Mouse (Mus musculus) kidney, adult 2 months (tissue): ENCODE results near the gene Il1rapl1. TPM values are rescaled to one million over a fixed set of nuclear protein-coding genes. Genes with fewer than 3 reads are reported as not detected.
"Not testable (repeated sequence)": the region's sequence is repeated elsewhere in the genome, so short reads cannot be mapped to it uniquely, and the experiment has no call there.

Source experiments
- DNase-seq: peaks from one replicate; pipeline ENCODE4 v3.0.0; 2021
- H3K27ac ChIP-seq: fragments of 200-500 bp; 2 replicates; pipeline ENCODE4 v1.5.1; 2012; ENCODE audit warnings: low read depth, low read length, control low read depth, inconsistent platforms; ENCODE audit not compliant: insufficient read depth
- H3K27me3 ChIP-seq: fragments of 200-500 bp; replicated peaks from 2 replicates; pipeline ENCODE4 v1.6.1; 2012; ENCODE audit warnings: mild to moderate bottlenecking, moderate library complexity, low read length, inconsistent platforms; ENCODE audit not compliant: control insufficient read depth, insufficient read depth
- H3K36me3 ChIP-seq: fragments of 200-500 bp; 2 replicates; pipeline ENCODE4 v1.6.1; 2012; ENCODE audit warnings: mild to moderate bottlenecking, moderate library complexity, low read length, inconsistent platforms; ENCODE audit not compliant: control insufficient read depth, insufficient read depth
- H3K4me1 ChIP-seq: fragments of 200-500 bp; 2 replicates; pipeline ENCODE4 v1.6.1; 2011; ENCODE audit warnings: low read length; ENCODE audit not compliant: control insufficient read depth, insufficient read depth
- H3K4me3 ChIP-seq: fragments of 200-500 bp; 2 replicates; pipeline ENCODE4 v1.5.1; 2011; ENCODE audit warnings: mild to moderate bottlenecking, low read depth, low read length, control low read depth; ENCODE audit not compliant: insufficient read depth
- CTCF ChIP-seq: fragments of 200-500 bp; conservative IDR thresholded peaks from 2 replicates; pipeline ENCODE4 v1.5.1; 2011; ENCODE audit warnings: low read depth, mild to moderate bottlenecking, control low read depth, low read length, moderate library complexity, mixed read lengths; ENCODE audit not compliant: insufficient read depth, insufficient read length
- POLR2A ChIP-seq: fragments of 200-500 bp; IDR thresholded peaks from one replicate; pipeline ENCODE4 v1.6.1; 2011; ENCODE audit warnings: low read depth, low read length, control low read depth
- WGBS: fragments of 180-500 bp; shearing (Covaris S2); methylation state at CpG from one replicate; pipeline ENCODE4 v1.1.7; 2018; 5-methylcytosine and 5-hydroxymethylcytosine counted together
- polyA plus RNA-seq: library from polyadenylated mRNA; depleted of rRNA; stranded (reverse); fragments of >200 nt; gene quantifications from 2 replicates; pipeline ENCODE4 v1.2.3, GENCODE M21; 2012

Gene Il1rapl1
- polyA plus RNA-seq, 1 experiment, result not detected

DNA sequence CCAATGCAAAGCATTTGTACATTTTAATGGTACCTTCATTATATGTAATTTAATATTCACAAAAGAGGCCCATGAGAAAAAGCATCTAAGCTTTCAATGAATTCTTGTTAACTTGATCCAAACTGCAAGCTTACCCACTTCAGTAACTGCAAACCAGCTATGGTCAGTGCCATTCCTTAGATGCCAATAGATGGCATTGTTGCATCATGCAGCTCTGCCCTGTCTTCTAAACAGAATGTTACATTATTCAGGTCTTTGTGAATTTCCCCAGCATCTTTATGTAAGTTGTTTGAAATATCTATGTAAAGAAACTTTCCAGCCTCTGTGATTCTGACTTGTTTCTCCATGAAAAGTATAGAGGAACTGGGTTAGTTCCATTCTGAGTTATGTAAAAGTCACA lies 514.5 kb downstream of the Il1rapl1 start:
- Histone ChIP-seq H3K27ac (no peak overlapping the region), H3K36me3 (no peaks in the 10 kb centered on the region), H3K27me3 (no peaks in the 10 kb centered on the region), H3K4me1 (no peaks in the 10 kb centered on the region), H3K4me3 (no peak overlapping the region)
- DNase-seq, result no peak
- no peak for TF ChIP-seq POLR2A

GRCm38 (mm10) chrX:87507997-87508396 lies 607.4 kb downstream of the Il1rapl1 start:
- Histone ChIP-seq H3K4me3 (no peak overlapping the region), H3K4me1 (no peaks in the 10 kb centered on the region), H3K27ac (no peak overlapping the region), H3K36me3 (no peaks in the 10 kb centered on the region), H3K27me3 (no peaks in the 10 kb centered on the region)
- DNase-seq, result no peak
- no peak for TF ChIP-seq POLR2A
- no peak for TF ChIP-seq CTCF

- TF ChIP-seq CTCF (no peak), POLR2A (no peak)
- Histone ChIP-seq H3K4me3 (no peak overlapping the region), H3K4me1 (no peaks in the 10 kb centered on the region), H3K27ac (no peak overlapping the region), H3K36me3 (no peaks in the 10 kb centered on the region), H3K27me3 (no peaks in the 10 kb centered on the region)
- DNase-seq, result no peak
- 75% methylated on average over 5 of the region's 5 CpGs for WGBS
Observed at GRCm38 (mm10) chrX:87502604-87503003, 612.8 kb downstream of the Il1rapl1 start.

GRCm38 (mm10) chrX:87483416-87483815 lies 632.0 kb downstream of the Il1rapl1 start:
- TF ChIP-seq POLR2A (no peak), CTCF (no peak)
- no peaks in the 10 kb centered on the region for H3K27me3 ChIP-seq
- H3K4me1 ChIP-seq, result no peaks in the 10 kb centered on the region
- WGBS, result 82% methylated on average over 1 of the region's 1 CpGs
- H3K27ac ChIP-seq, result no peak overlapping the region
- DNase-seq, result no peak
- H3K4me3 ChIP-seq, result no peak overlapping the region
- H3K36me3 ChIP-seq, result no peaks in the 10 kb centered on the region

DNA sequence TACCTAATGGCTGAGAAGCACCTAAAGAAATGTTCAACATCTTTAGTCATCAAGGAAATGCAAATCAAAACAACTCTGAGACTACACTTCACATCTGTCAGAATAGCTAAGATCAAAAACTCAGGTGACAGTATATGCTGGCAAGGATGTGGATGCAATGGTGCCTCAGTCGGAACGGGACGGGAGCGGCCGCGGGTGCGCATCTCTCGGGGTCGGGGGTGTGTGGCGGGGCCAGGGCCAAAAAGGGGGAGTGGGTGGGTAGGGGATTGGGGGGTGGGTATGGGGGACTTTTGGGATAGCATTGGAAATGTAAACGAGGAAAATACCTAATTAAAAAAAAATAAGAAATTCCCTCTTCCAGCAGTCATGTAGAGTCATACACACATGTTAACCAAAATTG lies 877.3 kb downstream of the Il1rapl1 start:
- peak; percentile 36 for DNase-seq
- not testable (repeated sequence) for H3K4me1 ChIP-seq, H3K27me3 ChIP-seq, H3K36me3 ChIP-seq, H3K27ac ChIP-seq, H3K4me3 ChIP-seq
- 59% methylated on average over 11 of the region's 11 CpGs for WGBS

- DNase-seq, result no peak
- H3K36me3 ChIP-seq, result no peaks in the 10 kb centered on the region
- H3K4me3 ChIP-seq, result no peak overlapping the region
- no peak overlapping the region for H3K27ac ChIP-seq
- TF ChIP-seq CTCF (no peak), POLR2A (no peak)
- H3K27me3 ChIP-seq, result no peaks in the 10 kb centered on the region
- H3K4me1 ChIP-seq, result no peaks in the 10 kb centered on the region
Observed at GRCm38 (mm10) chrX:87225280-87225679, 890.2 kb downstream of the Il1rapl1 start.

DNA sequence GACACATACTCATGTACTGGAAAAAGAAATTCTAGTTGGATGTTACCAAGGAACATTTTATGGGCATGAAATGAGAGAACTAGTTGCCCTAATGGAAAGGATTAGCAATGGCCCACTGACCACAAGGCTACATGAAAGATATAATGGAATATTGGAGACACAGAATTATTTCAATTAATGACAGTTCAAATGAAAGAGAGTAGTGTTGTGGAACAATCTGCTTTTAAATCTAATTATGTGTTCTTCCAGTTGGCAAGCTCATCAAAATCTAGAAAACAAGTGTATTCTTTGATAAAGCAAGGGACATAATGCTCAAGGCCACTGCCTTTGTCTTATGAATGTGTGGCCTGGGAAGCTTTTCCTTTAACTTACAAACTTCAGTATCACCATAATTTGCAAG lies 1113.1 kb downstream of the Il1rapl1 start:
- DNase-seq, result no peak
- Histone ChIP-seq H3K4me3 (no peak overlapping the region), H3K4me1 (no peaks in the 10 kb centered on the region), H3K27ac (no peak overlapping the region), H3K36me3 (no peaks in the 10 kb centered on the region), H3K27me3 (no peaks in the 10 kb centered on the region)
- no peak for TF ChIP-seq POLR2A
- TF ChIP-seq CTCF, result no peak

GRCm38 (mm10) chrX:86955126-86955525 lies 1160.3 kb downstream of the Il1rapl1 start:
- TF ChIP-seq POLR2A (no peak), CTCF (no peak)
- WGBS, result 47% methylated on average over 1 of the region's 1 CpGs
- no peak for DNase-seq
- no peak overlapping the region for H3K27ac ChIP-seq
- H3K27me3 ChIP-seq, result no peaks in the 10 kb centered on the region
- no peak overlapping the region for H3K4me3 ChIP-seq
- no peaks in the 10 kb centered on the region for H3K36me3 ChIP-seq
- H3K4me1 ChIP-seq, result no peaks in the 10 kb centered on the region
